Mouse (Mus musculus): Measurements from ENCODE around the gene Lrrc47.

DNA sequence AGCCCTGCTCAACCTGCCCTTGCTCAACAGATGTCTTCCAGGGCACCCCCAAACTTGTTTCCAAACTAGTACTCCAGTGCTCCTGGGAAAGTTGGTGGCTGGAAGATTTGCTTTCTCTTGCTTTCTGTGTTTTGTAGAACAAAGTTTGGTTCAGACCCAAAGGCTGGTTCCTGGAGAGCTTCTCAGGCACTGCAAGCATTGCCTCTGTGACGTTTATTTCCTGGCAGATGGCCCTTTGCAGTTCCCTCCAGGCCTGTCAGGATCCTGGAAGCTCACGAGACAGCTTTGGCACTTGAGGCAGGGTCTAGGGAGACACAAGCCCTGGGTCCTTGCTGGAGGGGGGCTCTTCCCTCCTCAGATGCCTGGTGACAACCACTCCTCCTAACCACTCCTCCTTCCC is 45.1 kb downstream of the Lrrc47 start:
- TF ChIP-seq MXI1 (IDR thresholded peaks at IDR 0.05; ENCODE audit: low read depth, low read length): no peak
- TF ChIP-seq CHD1 (IDR thresholded peaks at IDR 0.05; ENCODE audit: low read depth, low read length): no peak
- TF ChIP-seq CTCF (conservative IDR thresholded peaks at IDR 0.05 in 1 of 2, IDR thresholded peaks at IDR 0.05 in 1 of 2; ENCODE audit: low read depth in 2 of 2, low read length in 2 of 2): no peak
- no peak for TF ChIP-seq KAT2A (IDR thresholded peaks at IDR 0.05; ENCODE audit: insufficient replicate concordance, low read length)
- TF ChIP-seq IRF4 (IDR thresholded peaks at IDR 0.05; ENCODE audit: low read depth, low read length): no peak
- no peak for TF ChIP-seq USF2 (conservative IDR thresholded peaks at IDR 0.05; ENCODE audit: low read depth, low read length)
- no peak for TF ChIP-seq CHD2 (IDR thresholded peaks at IDR 0.05; ENCODE audit: low read length)
- no peak for TF ChIP-seq POLR2A (IDR thresholded peaks at IDR 0.05; ENCODE audit: low read depth, low read length)
- no peak for TF ChIP-seq EP300 (IDR thresholded peaks at IDR 0.05; ENCODE audit: low read length)
- TF ChIP-seq ZC3H11A (IDR thresholded peaks at IDR 0.05; ENCODE audit: low read depth, low read length): no peak
- TF ChIP-seq E2F4 (IDR thresholded peaks at IDR 0.05; ENCODE audit: insufficient replicate concordance, low read depth, low read length): no peak
- TF ChIP-seq UBTF (IDR thresholded peaks at IDR 0.05; ENCODE audit: low read depth, low read length): no peak
- TF ChIP-seq MAFK (IDR thresholded peaks at IDR 0.05; ENCODE audit: insufficient replicate concordance, low read length): no peak
- TF ChIP-seq SMC3 (IDR thresholded peaks at IDR 0.05; ENCODE audit: low read depth, low read length): no peak
